ENCODE assay signal across 14 mouse cellular contexts in the genomic region with DNA sequence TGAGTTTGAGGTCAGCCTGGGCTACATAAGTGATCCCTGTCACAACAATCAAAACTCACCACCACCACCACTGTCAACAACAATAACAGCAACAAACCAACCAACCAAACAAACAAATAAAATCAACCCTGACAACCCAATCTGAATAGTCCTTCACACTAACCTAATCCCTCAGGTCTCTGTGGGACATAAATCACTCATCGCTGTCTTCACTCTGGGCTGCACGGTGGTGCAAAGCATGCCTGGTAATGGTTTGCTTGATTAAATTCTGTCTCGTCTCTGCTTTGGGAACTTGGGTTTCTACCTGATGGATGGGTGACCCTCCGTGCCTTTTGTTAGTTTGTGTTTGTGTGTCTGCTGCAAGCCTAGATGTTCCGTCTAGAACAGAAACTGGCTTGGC.
"Had no signal": no experiment of that assay in that cellular context is flagged by ENCODE, and none has a peak within 500 bp of the region (broad histone marks: within the 10 kb centered on the region; RNA-seq: fewer than 3 reads in every experiment).

No protein-coding gene starts in this region.

- H3K9me3 ChIP-seq: kidney, embryonic 15.5 days; liver, embryonic 15.5 days; midbrain, embryonic 10.5 days had no signal

- H3K36me3 ChIP-seq: kidney, embryonic 15.5 days; liver, embryonic 15.5 days; midbrain, embryonic 10.5 days had no signal

- H3K4me3 ChIP-seq: kidney, embryonic 15.5 days; left cerebral cortex, adult 2 months; liver, embryonic 15.5 days; midbrain, embryonic 10.5 days; myocyte had no signal

- H3K4me1 ChIP-seq: kidney, embryonic 15.5 days; liver, embryonic 15.5 days had no signal

- H3K27me3 ChIP-seq: kidney, embryonic 15.5 days; liver, embryonic 15.5 days had no signal

- H3K27ac ChIP-seq: kidney, embryonic 15.5 days; left cerebral cortex, adult 2 months; liver, embryonic 15.5 days; midbrain, embryonic 10.5 days; stomach, postnatal 0 days had no signal

- DNase-seq: kidney, adult 2 months; kidney, postnatal 14 days; lung, adult 2 months; lung, postnatal 36 days; midbrain, embryonic 14.5 days; right cerebral cortex, adult 18-20 months; right cerebral cortex, postnatal 25 days; thymus, postnatal 4 days had no signal
